Mouse (Mus musculus) adrenal gland, postnatal 25 days (tissue): ENCODE results near the gene C330021F23Rik. TPM values are rescaled to one million over a fixed set of nuclear protein-coding genes. Genes with fewer than 3 reads are reported as not detected.

Experiments used
- total RNA-seq: library from RNA; stranded (reverse); gene quantifications from 2 replicates; pipeline ENCODE4 v1.2.3, GENCODE M21; 2021

C330021F23Rik gene
- total RNA-seq, 1 experiment from 2014 or later: not detected

Other genes with a start within 250 kb of the C330021F23Rik start
- gene A430078G23Rik, start 214.6 kb upstream of the C330021F23Rik start, total RNA-seq: 0.27 TPM in 1 of 2 replicates, not detected in the other
- 30.6 and 53.5 TPM in 2 replicates for gene Arhgef18, start 175.0 kb upstream of the C330021F23Rik start, total RNA-seq
- 11.2 and 12.4 TPM in 2 replicates for gene Pex11g, start 100.3 kb upstream of the C330021F23Rik start, total RNA-seq
- gene Tex45, start 97.1 kb upstream of the C330021F23Rik start, total RNA-seq: not detected in 2 replicates
- 18.2 and 24.3 TPM in 2 replicates for gene Zfp358, start 74.9 kb upstream of the C330021F23Rik start, total RNA-seq
- gene Mcoln1, start 67.5 kb upstream of the C330021F23Rik start, total RNA-seq: 46.3 and 46.5 TPM in 2 replicates
- gene Pnpla6, start 52.6 kb upstream of the C330021F23Rik start, total RNA-seq: 41.7 and 63.8 TPM in 2 replicates
- 7.0 and 10.0 TPM in 2 replicates for gene Camsap3, start 19.3 kb downstream of the C330021F23Rik start, total RNA-seq
- 34.8 and 40.9 TPM in 2 replicates for gene Xab2, start 53.3 kb downstream of the C330021F23Rik start, total RNA-seq
- gene Pet100, start 53.6 kb downstream of the C330021F23Rik start, total RNA-seq: 90.3 and 117 TPM in 2 replicates
- not detected in 2 replicates for gene Pcp2, start 57.6 kb downstream of the C330021F23Rik start, total RNA-seq
- 123 and 133 TPM in 2 replicates for gene Stxbp2, start 63.0 kb downstream of the C330021F23Rik start, total RNA-seq
- gene Retn, start 87.8 kb downstream of the C330021F23Rik start, total RNA-seq: 32.6 and 32.8 TPM in 2 replicates
- gene Mcemp1, start 97.8 kb downstream of the C330021F23Rik start, total RNA-seq: 0.21 TPM in 1 of 2 replicates, not detected in the other
- gene Fcor, start 104.4 kb downstream of the C330021F23Rik start, total RNA-seq: 23.1 and 33.7 TPM in 2 replicates
- gene Trappc5, start 108.3 kb downstream of the C330021F23Rik start, total RNA-seq: 19.3 and 20.2 TPM in 2 replicates
- gene Fcer2a, start 126.2 kb downstream of the C330021F23Rik start, total RNA-seq: 0.18 TPM in 1 of 2 replicates, not detected in the other
- gene Clec4g, start 152.7 kb downstream of the C330021F23Rik start, total RNA-seq: not detected in 2 replicates
- gene Cd209a, start 181.0 kb downstream of the C330021F23Rik start, total RNA-seq: not detected in 2 replicates